Mouse (Mus musculus) T-helper 17 cell (primary cell): ENCODE measurements at regions not wholly inside any gene's neighbourhood (a gene's known extent, or its start where the extent isn't known, plus 50 kb on each side); places are given as distances from the start of the nearest gene placed in this dataset.

Experiments used
- in situ Hi-C, 2 experiments: fragments of 300-600 bp; cut with MboI, MseI; formaldehyde crosslinking; loops; 1 replicate in 1 of 2; 2 replicates in 1 of 2; pipeline ENCODE4 v1.15.1; 2025; ENCODE audit warnings: high pct_unique_total_duplicates in 2 of 2

DNA sequence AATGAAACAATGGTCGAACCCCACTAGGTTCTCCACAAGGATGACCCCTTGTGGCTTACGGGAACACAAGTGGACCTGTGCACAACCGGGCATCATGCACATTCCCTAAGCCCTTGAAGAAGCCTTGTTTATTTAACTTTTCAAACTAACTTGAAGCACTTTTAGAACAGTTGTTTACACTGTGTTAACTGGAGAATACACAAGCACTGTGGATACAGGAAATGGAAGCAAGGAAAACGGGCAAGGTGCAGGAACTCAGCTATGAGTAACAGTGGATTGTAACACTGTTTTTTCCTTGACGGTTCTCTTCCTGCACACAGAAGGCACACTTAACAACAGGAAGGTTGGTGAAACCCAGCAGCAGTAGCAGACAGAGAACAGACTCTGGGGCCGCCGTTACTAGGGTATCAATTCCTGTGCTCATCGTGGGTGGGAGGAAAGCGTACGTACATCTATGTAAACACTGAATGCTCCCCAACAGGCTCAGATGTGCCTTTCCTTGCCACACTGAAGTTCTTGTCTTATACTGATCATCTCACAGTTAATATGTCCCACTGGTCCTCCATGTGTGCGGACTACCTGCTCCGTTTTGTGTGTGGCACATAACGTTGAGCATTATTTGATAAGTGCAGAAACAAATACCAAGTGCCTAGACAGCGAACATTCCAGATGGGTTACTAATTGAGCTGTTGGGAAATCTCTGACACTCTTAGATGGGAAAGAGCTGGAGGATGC is 264.4 kb downstream of the Mpdz start:
- in situ Hi-C loops: loop anchor here in 1 of 2 experiments (10.0 to 25.0 kb wide), 2 partner anchors 1367 to 1759 kb away; no protein-coding TSS in a partner anchor

DNA sequence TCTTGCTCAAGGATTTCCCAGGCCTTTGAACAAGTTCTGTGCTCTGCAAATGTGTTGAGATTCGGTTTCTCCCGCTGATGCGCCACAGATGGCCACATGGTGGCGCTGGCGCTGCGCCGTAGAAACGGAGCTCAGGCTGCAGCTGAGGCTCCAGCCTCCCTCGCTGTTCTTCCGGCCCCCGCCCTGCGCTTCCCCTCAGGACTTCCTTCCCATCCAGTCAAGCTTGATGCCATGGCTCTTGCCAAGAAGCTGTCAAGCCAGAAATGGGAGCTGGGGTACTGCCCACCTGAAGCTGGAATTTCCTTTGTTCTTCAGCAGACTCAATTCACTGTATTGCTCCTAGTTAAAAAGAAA is 263.9 kb downstream of the Mpdz start:
- in situ Hi-C loops: loop anchor here in 1 of 2 experiments (10.0 to 25.0 kb wide), 2 partner anchors 1366 to 1759 kb away; no protein-coding TSS in a partner anchor

GRCm38 (mm10) chr4:81216123-81216522 is 226.5 kb downstream of the Mpdz start:
- in situ Hi-C loops: no loop called here

DNA sequence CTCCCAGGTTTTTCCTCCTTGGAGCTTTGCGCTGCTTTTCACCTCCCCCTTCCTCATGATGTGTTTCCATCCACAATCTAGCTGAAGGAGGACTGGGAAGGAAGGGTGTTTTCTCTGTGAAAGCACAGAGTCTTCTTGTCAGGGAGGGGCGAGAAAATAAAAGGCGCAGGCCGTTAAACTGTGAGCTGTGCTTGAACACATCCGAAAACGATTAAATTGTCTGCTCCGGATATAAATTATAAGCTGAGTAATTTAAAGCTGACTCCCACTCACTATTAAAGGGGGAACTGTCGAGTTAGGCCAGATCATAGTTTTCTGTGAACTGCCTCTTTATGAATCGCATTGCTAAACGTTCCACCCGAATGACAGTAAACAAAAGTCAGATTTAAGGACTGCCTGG is 224.6 kb downstream of the Mpdz start:
- in situ Hi-C loops: no loop called here

DNA sequence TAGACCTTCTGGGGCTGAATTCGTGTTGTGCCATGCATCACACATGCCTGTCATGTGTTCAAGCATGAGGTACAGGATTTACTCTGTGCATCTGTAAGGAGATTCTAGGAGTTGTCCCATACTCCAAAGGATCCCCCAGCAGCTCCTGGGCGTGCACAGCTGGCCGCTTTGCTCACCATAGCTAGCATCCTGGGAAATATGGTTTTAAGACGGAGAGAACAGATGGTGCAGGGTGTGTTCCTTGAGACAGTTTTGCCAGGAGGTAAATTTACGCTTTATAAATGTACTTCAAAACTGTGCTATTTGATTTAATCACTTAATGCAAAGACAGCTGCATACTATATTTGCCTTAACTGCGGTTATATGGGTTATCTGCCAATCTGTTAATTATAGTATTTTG is 220.6 kb downstream of the Mpdz start:
- in situ Hi-C loops: no loop called here

DNA sequence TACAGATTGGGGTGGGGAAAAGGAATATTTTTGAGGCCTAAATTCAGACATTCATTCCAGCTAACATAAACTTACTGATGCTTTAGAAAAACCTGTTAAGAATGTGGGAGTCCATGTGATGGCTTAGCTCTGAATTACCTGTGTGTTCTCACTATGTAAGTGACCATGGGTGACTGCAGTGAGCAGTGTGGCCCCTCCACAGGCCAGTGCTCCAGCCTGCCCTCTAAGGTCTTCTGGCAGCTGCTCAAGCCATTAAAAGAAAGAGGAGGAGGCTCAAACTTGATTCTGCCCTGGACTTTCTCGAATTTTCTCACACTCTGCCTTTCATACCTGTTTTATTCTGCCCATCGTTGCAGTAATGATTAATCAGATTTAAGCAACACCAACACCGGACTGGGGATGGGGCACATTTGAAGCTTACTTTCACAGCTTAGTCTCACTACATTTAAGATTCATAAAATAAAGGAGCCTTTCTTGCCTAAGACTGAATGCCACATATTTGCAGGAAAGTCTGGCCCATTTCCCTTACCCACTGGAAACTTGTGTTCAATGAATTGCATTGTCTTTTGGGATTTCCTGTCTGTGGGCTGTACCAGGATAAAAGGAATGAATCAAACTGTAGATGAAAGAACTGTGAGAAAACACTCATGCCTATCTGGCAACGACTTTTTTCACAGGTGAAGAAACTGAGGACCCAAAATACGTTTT is 220.0 kb downstream of the Mpdz start:
- in situ Hi-C loops: no loop called here
